Mouse (Mus musculus) kidney, adult 2 months (tissue): ENCODE results near the gene Mill2.

Source experiments
- CTCF ChIP-seq: fragments of 200-500 bp; conservative IDR thresholded peaks from 2 replicates; pipeline ENCODE4 v1.5.1; 2011; ENCODE audit warnings: low read depth, mild to moderate bottlenecking, control low read depth, low read length, moderate library complexity, mixed read lengths; ENCODE audit not compliant: insufficient read depth, insufficient read length
- POLR2A ChIP-seq: fragments of 200-500 bp; IDR thresholded peaks from one replicate; pipeline ENCODE4 v1.6.1; 2011; ENCODE audit warnings: low read depth, low read length, control low read depth

DNA sequence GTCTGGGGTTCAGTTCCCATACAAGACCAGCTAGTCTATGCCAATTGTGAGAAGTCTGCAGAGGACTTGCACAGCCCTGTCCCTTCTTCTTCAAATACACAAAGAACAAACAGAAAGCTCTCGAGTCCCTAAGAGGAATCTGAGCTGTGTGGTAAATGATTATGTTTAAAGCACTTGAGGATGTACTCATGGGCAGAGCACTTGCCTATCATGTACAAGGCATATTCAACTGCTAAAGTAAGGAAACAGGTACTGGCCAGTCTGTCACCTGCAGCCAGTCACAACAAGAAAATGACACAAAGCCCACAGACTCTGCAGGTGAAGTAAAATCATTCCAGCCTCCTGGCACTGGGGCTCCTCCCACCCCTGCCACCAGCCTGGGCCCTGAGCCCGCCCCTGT is 60.7 kb downstream of the Mill2 start:
- TF ChIP-seq POLR2A (no peak), CTCF (no peak)
